Mouse (Mus musculus): ENCODE data around the gene Nkapd1. TPM values are rescaled to one million over a fixed set of nuclear protein-coding genes. Genes with fewer than 3 reads are reported as not detected.

Nkapd1 gene
- total RNA-seq, 2 experiments from 2014 or later = 16.5 to 21.5 TPM

Other genes starting within 250 kb of the Nkapd1 start
- gene Plet1, start 122.9 kb downstream of the Nkapd1 start, total RNA-seq (2021) = not detected
- gene Pts, start 88.7 kb downstream of the Nkapd1 start, total RNA-seq (2021) = 10 to 100 TPM; 24.9 to 27.4 TPM
- gene Il18, start 62.6 kb downstream of the Nkapd1 start, total RNA-seq (2021) = 10 to 100 TPM; 23.2 to 23.6 TPM
- gene Bco2, start 62.3 kb downstream of the Nkapd1 start, total RNA-seq (2021) = 1 to 10 TPM; 3.0 to 3.7 TPM
- not detected for gene Tex12, start 56.1 kb downstream of the Nkapd1 start, total RNA-seq (2021)
- 100 to 1,000 TPM; 104 to 118 TPM for gene Sdhd, start 13.7 kb downstream of the Nkapd1 start, total RNA-seq (2021)
- gene Timm8b, start 13.6 kb downstream of the Nkapd1 start, total RNA-seq (2021) = 100 to 1,000 TPM; 210 to 212 TPM
- 1 to 10 TPM; 2.6 to 4.1 TPM for gene Pih1d2, start 143 bp downstream of the Nkapd1 start, total RNA-seq (2021)
- 100 to 1,000 TPM; 107 to 121 TPM for gene Dlat, start 42.3 kb upstream of the Nkapd1 start, total RNA-seq (2021)
- gene Dixdc1, start 122.1 kb upstream of the Nkapd1 start, total RNA-seq (2021) = 10 to 100 TPM; 67.9 to 79.3 TPM
- gene 2310030G06Rik, start 129.1 kb upstream of the Nkapd1 start, total RNA-seq (2021) = 1 to 10 TPM; 2.7 to 3.1 TPM
- 100 to 1,000 TPM; 122 to 161 TPM for gene Cryab, start 133.9 kb upstream of the Nkapd1 start, total RNA-seq (2021)
- gene Hspb2, start 134.9 kb upstream of the Nkapd1 start, total RNA-seq (2021) = 1 to 10 TPM; 2.4 to 2.6 TPM
- 1 to 10 TPM; 5.4 to 6.2 TPM for gene Fdxacb1, start 150.8 kb upstream of the Nkapd1 start, total RNA-seq (2021)
- 10 to 100 TPM; 24.5 to 32.6 TPM for gene Alg9, start 157.6 kb upstream of the Nkapd1 start, total RNA-seq (2021)
- 10 to 100 TPM; 33.6 to 37.6 TPM for gene 1110032A03Rik, start 158.1 kb upstream of the Nkapd1 start, total RNA-seq (2021)
- 10 to 100 TPM; 19.8 to 27.7 TPM for gene Ppp2r1b, start 227.8 kb upstream of the Nkapd1 start, total RNA-seq (2021)

All from left cerebral cortex, adult 18-20 months (tissue).